Mouse (Mus musculus) intestine, postnatal 0 days (tissue): ENCODE data around the gene Gtf2h1. TPM values are rescaled to one million over a fixed set of nuclear protein-coding genes. Genes with fewer than 3 reads are reported as not detected.

Source experiments
- ATAC-seq: fragments of 200-750 bp; cut with Nextera tagmentation; 2 replicates; pipeline ENCODE4 v1.8.0; 2017; ENCODE audit warnings: mild to moderate bottlenecking, moderate TSS enrichment, moderate library complexity
- H3K27ac ChIP-seq: fragments of 300-500 bp; sonication (generic); 2 replicates; pipeline ENCODE4 v1.5.1; 2014; ENCODE audit warnings: mild to moderate bottlenecking, low read depth, low read length, moderate library complexity
- H3K27me3 ChIP-seq: fragments of 300-500 bp; sonication (generic); replicated peaks from 2 replicates; pipeline ENCODE4 v1.6.1; 2014; ENCODE audit warnings: low read length, mixed read lengths; ENCODE audit not compliant: control insufficient read depth, insufficient read depth
- H3K36me3 ChIP-seq: fragments of 300-500 bp; sonication (generic); 2 replicates; pipeline ENCODE4 v1.6.1; 2014; ENCODE audit warnings: mild to moderate bottlenecking, moderate library complexity; ENCODE audit not compliant: control insufficient read depth, insufficient read depth
- H3K4me1 ChIP-seq: fragments of 300-500 bp; sonication (generic); replicated peaks from 2 replicates; pipeline ENCODE4 v1.6.1; 2014; ENCODE audit warnings: antibody characterized with exemption, low read length, mixed read lengths; ENCODE audit not compliant: control insufficient read depth, insufficient read depth
- H3K4me2 ChIP-seq: fragments of 300-500 bp; sonication (generic); replicated peaks from 2 replicates; pipeline ENCODE4 v1.6.1; 2014; ENCODE audit warnings: low read depth, mild to moderate bottlenecking, moderate library complexity
- H3K4me3 ChIP-seq: fragments of 300-500 bp; sonication (generic); 2 replicates; pipeline ENCODE4 v1.5.1; 2014; ENCODE audit warnings: low read depth, low read length
- H3K9ac ChIP-seq: fragments of 300-500 bp; sonication (generic); 2 replicates; pipeline ENCODE4 v1.6.1; 2014; ENCODE audit warnings: mild to moderate bottlenecking, low read depth, low read length
- H3K9me3 ChIP-seq: fragments of 300-500 bp; sonication (generic); 2 replicates; pipeline ENCODE4 v1.6.1; 2016; ENCODE audit warnings: mixed run types; ENCODE audit not compliant: control insufficient read depth
- CTCF ChIP-seq: sonication (generic); IDR thresholded peaks from 2 replicates; pipeline ENCODE4 v1.5.1; 2016; ENCODE audit warnings: low read depth, mild to moderate bottlenecking, control low read depth, antibody characterized with exemption, moderate library complexity
- WGBS: fragments of 180-500 bp; shearing (Covaris S2); extraction: QIAGEN DNeasy Blood & Tissue Kit; methylation state at CpG from one replicate; pipeline ENCODE4 v1.1.7; 2014; 5-methylcytosine and 5-hydroxymethylcytosine counted together
- polyA plus RNA-seq: library from polyadenylated mRNA; unstranded; fragments of >200 nt; fragmentation: Nextera tagmentation; extraction: Ambion mirVana; gene quantifications from 2 replicates; pipeline ENCODE4 v1.2.1, GENCODE M21; 2015

Gtf2h1 gene
- polyA plus RNA-seq, 1 experiment from 2014 or later, result 51.3 TPM

DNA sequence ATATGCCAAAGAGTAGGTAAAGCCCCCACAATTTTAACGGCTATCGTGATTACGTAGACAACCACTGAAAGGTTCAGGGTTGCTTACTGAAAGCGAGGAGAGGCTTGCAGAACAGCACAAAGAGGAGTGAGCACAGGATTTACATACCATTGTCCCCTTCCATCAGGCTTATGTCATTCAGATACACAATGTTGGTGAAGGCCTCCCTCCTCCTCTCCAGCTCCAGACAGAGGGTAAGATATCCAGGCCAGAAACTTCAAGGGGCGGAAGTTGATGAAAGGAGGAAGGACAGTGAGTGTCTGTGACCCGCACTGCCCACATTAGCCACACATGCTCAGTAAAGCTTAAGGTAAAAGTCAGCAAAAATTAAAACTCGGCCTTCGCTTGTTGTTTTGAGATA is 31.2 kb upstream of the Gtf2h1 start:
- Histone ChIP-seq H3K4me3 (no peak overlapping the region), H3K9ac (no peak overlapping the region), H3K4me2 (no peak overlapping the region), H3K4me1 (no peaks in the 10 kb centered on the region), H3K27ac (no peak overlapping the region), H3K9me3 (no peaks in the 10 kb centered on the region), H3K36me3 (peaks cover 69% of the 10 kb centered on the region), H3K27me3 (no peaks in the 10 kb centered on the region)
- 92% methylated on average over 8 of the region's 8 CpGs for WGBS
- no peak for TF ChIP-seq CTCF
- no peak for ATAC-seq

DNA sequence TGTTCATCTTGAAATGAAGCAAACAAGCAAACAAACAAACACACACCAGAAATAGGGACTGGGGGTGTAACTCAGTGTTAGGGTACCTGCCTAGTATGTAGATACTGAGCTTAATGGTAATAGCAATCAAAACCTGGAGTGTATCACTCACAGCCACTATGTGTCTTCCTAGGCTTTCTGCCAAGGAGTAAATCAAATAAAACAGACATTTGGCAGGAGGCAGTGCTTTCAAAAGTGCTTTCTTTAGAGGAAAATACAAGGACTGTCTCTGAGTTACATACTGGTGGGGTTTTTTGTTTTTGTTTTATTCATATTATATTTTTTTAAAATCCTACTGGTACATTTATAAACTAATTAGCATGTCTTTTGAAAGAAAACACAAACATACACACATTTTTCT is 28.5 kb upstream of the Gtf2h1 start:
- H3K4me1 ChIP-seq, result no peaks in the 10 kb centered on the region
- peaks cover 67% of the 10 kb centered on the region for H3K36me3 ChIP-seq
- no peak overlapping the region for H3K4me3 ChIP-seq
- no peak overlapping the region for H3K27ac ChIP-seq
- no peak overlapping the region for H3K9ac ChIP-seq
- H3K4me2 ChIP-seq, result no peak overlapping the region
- no peaks in the 10 kb centered on the region for H3K9me3 ChIP-seq
- no peak for TF ChIP-seq CTCF
- no peaks in the 10 kb centered on the region for H3K27me3 ChIP-seq
- no peak for ATAC-seq

GRCm38 (mm10) chr7:46768451-46768850 is 27.5 kb upstream of the Gtf2h1 start:
- Histone ChIP-seq H3K4me1 (no peaks in the 10 kb centered on the region), H3K27ac (no peak overlapping the region), H3K27me3 (no peaks in the 10 kb centered on the region), H3K36me3 (peaks cover 66% of the 10 kb centered on the region), H3K4me3 (no peak overlapping the region), H3K4me2 (no peak overlapping the region), H3K9ac (no peak overlapping the region), H3K9me3 (no peaks in the 10 kb centered on the region)
- TF ChIP-seq CTCF, result no peak
- ATAC-seq, result no peak
- WGBS, result 96% methylated on average over 7 of the region's 7 CpGs

DNA sequence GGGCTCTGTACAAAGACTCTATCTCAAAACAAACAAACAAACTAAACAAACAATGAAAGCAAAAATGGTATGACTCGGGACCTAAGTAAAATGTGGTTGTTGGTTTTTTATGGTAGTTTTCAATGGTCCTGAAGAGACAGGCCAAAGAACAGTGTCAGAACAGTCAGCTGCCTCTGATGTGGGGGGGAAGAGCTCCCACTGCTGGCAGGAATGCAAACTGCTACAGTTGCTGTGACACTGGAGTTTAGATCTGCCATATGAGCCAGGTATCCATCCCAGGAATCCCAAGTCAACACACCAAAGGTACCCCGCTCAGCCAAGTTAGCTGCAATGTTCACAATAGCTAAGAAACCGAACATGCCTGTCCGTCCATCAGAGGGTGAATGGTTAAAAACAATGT is 25.2 kb upstream of the Gtf2h1 start:
- Histone ChIP-seq H3K27ac (no peak overlapping the region), H3K9me3 (no peaks in the 10 kb centered on the region), H3K4me1 (no peaks in the 10 kb centered on the region), H3K4me2 (no peak overlapping the region), H3K4me3 (no peak overlapping the region), H3K36me3 (peaks cover 71% of the 10 kb centered on the region), H3K9ac (no peak overlapping the region), H3K27me3 (no peaks in the 10 kb centered on the region)
- ATAC-seq, result 0 out of 2 replicates have a peak, but pooled peaks have one; percentile 49
- WGBS, result 52% methylated on average over 4 of the region's 4 CpGs
- peak; percentile 99 for TF ChIP-seq CTCF

DNA sequence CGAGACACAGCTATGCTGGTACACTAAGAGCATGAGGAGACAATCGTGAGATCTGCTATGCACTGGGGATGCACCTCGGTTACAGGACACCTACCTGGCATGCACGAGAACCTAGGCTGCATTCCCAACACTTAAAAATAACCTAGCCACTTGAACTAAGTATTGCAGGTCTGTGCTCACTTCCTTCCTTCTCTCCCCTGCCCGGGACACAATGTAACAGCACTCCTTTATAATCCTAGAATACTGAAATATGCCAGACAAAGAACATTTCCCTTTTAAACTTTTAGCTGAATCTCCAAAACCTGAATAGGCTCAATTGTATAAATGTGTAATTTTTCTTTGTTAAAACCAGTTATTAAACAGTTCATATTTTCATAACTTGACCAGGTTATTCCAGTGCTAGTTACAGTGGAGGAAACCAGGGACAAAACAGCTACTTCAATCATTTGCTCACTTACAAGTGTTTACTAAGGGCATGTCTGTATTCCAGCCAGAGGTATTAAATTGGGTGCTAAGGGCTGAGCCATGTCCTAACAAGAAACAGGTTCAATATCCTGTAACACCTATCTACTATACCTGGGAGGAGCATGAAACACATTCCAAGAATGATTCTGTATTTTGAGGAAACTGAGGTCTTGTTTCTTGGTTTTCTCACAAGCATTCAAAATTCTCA is 6.6 kb upstream of the Gtf2h1 start:
- no peaks in the 10 kb centered on the region for H3K4me1 ChIP-seq
- no peak for TF ChIP-seq CTCF
- 83% methylated on average over 5 of the region's 5 CpGs for WGBS
- H3K36me3 ChIP-seq, result peaks cover 40% of the 10 kb centered on the region
- H3K4me2 ChIP-seq, result no peak overlapping the region
- H3K9me3 ChIP-seq, result no peaks in the 10 kb centered on the region
- no peak overlapping the region for H3K4me3 ChIP-seq
- ATAC-seq, result no peak
- no peak overlapping the region for H3K27ac ChIP-seq
- H3K9ac ChIP-seq, result no peak overlapping the region
- no peaks in the 10 kb centered on the region for H3K27me3 ChIP-seq

DNA sequence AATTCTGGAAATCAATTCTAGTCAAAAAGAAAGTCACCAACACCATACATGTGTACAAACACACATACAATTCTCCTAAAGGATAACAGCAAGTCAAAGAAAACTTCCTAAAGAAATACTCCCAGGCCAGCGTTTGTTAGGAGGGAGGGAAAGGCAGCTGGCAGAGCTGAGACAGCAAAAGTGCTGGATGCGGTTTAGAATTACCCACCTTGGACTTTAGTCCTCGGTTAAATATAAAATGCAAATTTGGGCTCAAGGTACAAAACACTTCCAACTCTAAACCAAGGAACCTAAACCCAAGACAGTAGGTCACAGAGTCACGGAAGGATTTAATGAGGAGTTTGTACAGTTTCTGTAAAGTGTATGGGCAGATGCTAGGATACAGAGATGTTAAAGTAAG is 2.0 kb upstream of the Gtf2h1 start:
- H3K4me2 ChIP-seq, result peak overlapping the region; percentile 93
- H3K4me1 ChIP-seq, result no peaks in the 10 kb centered on the region
- no peaks in the 10 kb centered on the region for H3K9me3 ChIP-seq
- H3K27ac ChIP-seq, result peak overlapping the region; percentile 42; the same call in 1 of the 2 replicates
- WGBS, result 36% methylated on average over 4 of the region's 4 CpGs
- H3K36me3 ChIP-seq, result peaks cover 7% of the 10 kb centered on the region
- peak; percentile 17; the same call in 1 of the 2 replicates for ATAC-seq
- H3K4me3 ChIP-seq, result no peak overlapping the region
- TF ChIP-seq CTCF, result no peak
- no peak overlapping the region for H3K9ac ChIP-seq
- no peaks in the 10 kb centered on the region for H3K27me3 ChIP-seq

DNA sequence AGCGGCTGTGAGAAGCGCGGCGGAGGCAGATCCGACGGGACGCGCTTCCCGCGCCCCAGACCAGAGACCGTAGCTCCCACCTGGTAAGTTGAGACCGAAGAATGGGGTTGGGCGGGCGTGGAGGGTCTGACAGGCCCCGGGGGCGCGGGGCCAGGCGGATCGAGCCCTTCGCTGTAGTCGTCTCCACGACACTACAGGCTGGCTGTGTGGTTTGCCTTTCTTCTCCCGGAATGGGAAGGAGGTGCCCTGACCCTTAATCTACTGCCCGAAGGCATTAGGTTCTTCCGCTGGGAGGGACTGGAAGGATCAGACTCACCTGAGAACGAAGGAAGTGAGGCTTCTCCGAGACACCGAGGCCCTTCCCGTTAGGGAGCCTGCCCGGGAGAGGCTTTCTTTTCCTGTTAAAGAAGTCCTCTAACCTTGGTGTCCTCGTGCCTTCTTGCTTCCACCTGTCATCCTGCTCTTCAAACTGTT is 340 bp downstream of the Gtf2h1 start:
- peak overlapping the region; percentile 93 for H3K4me2 ChIP-seq
- under 1% methylated on average over 30 of the region's 31 CpGs for WGBS
- ATAC-seq, result peak; percentile 23

More for the DNA sequence above, 340 bp downstream of the Gtf2h1 start:
- H3K4me3 ChIP-seq, result peak overlapping the region; percentile 94
- H3K4me1 ChIP-seq, result no peaks in the 10 kb centered on the region
- no peaks in the 10 kb centered on the region for H3K9me3 ChIP-seq
- peaks cover 10% of the 10 kb centered on the region for H3K36me3 ChIP-seq
- peak overlapping the region; percentile 90 for H3K9ac ChIP-seq
- peak overlapping the region; percentile 84 for H3K27ac ChIP-seq
- no peak for TF ChIP-seq CTCF
- H3K27me3 ChIP-seq, result no peaks in the 10 kb centered on the region
